Mouse (Mus musculus) C2C12 (cell line): ENCODE results near the gene Lrit2.

Source experiments
- CEBPB ChIP-seq: IDR thresholded peaks from one replicate; pipeline ENCODE4 v1.6.1; 2011; ENCODE audit warnings: low read depth, mild to moderate bottlenecking, control low read depth, moderate library complexity
- CTCF ChIP-seq: IDR thresholded peaks from one replicate; pipeline ENCODE4 v1.5.1; 2011; ENCODE audit not compliant: control insufficient read depth, insufficient read depth, insufficient read length
- MAX ChIP-seq: IDR thresholded peaks from one replicate; pipeline ENCODE4 v1.6.1; 2011; ENCODE audit warnings: mild to moderate bottlenecking, control low read depth
- MYOD1 ChIP-seq: IDR thresholded peaks from one replicate; pipeline ENCODE4 v1.6.1; 2011; ENCODE audit warnings: low read depth; ENCODE audit not compliant: control insufficient read depth, insufficient read length
- MYOG ChIP-seq: IDR thresholded peaks from one replicate; pipeline ENCODE4 v1.6.1; 2011; ENCODE audit not compliant: control insufficient read depth, insufficient read length; ENCODE audit errors: extremely low read depth
- USF1 ChIP-seq: IDR thresholded peaks from one replicate; pipeline ENCODE4 v1.6.1; 2011; ENCODE audit warnings: low read depth, mild to moderate bottlenecking, control low read depth, moderate library complexity

- TF ChIP-seq CTCF, result no peak
- TF ChIP-seq MAX, result no peak
- TF ChIP-seq USF1, result no peak
- no peak for TF ChIP-seq MYOD1
- TF ChIP-seq MYOG, result no peak
- TF ChIP-seq CEBPB, result no peak
Observed at GRCm38 (mm10) chr14:37109460-37109859, 41.7 kb downstream of the Lrit2 start.
